Comparison of ENCODE assay signal across 8 mouse cellular contexts in the genomic region with DNA sequence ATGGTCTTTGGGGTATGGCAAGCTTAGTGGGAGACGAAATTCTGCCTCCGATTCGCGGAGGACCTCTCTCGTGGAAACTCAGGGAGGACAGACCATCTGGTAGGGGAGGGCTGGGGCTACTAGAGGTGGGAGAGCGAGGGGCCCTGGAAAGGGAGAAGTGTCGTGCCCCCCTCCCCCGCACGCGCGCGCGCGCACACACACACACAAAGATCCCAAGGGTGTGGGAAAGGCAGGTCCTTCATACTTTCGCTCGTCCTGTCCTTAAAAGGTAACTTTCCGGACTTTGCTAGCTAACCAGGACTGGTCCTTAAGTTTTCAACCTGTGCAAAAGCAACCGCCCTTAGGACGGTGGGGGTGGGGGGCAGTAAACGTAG.
DNase-seq lines count a peak whose midpoint lies in the region; ATAC-seq and TF ChIP-seq lines count a peak whose summit lies in the region.

No protein-coding gene starts in this region.

- ATAC-seq in liver, embryonic 13.5 days (ENCODE audit: low read depth): no peak
- peak; percentile 63 for ATAC-seq in stomach, postnatal 0 days (ENCODE audit: low FRiP score, low TSS enrichment)

- H3K4me3 ChIP-seq in layer of hippocampus, adult 2 months: peak overlapping the region; percentile 59
- peak overlapping the region; percentile 52 for H3K4me3 ChIP-seq in liver, embryonic 13.5 days (replicated peaks)
- peak overlapping the region; percentile 56 for H3K4me3 ChIP-seq in stomach, postnatal 0 days (ENCODE audit: low read depth, low read length)

- H3K36me3 ChIP-seq in liver, embryonic 13.5 days: no peaks in the 10 kb centered on the region
- no peaks in the 10 kb centered on the region for H3K36me3 ChIP-seq in stomach, postnatal 0 days (ENCODE audit: control insufficient read depth, insufficient read depth, low read length)

- no peak for DNase-seq in layer of hippocampus, adult 2 months (ENCODE audit: low spot score in 2 of 2)
- no peak for DNase-seq in layer of hippocampus, adult 9-10 months (ENCODE audit: low spot score)
- DNase-seq in embryo, embryonic 10 days (ENCODE audit: low spot score): peak; percentile 24
- DNase-seq in heart, postnatal 4 days: peak; percentile 14
- DNase-seq in liver, embryonic 13.5 days: no peak
- DNase-seq in stomach, postnatal 0 days (ENCODE audit: low spot score): peak; percentile 34
- DNase-seq in gastrocnemius, adult 18-20 months (ENCODE audit: low spot score): no peak
- no peak for DNase-seq in layer of hippocampus, postnatal 25 days (ENCODE audit: extremely low spot score in 1 of 2, low spot score in 1 of 2)

- H3K9me3 ChIP-seq in liver, embryonic 13.5 days (replicated peaks): no peaks in the 10 kb centered on the region; the same call in 1 of the 2 replicates
- no peaks in the 10 kb centered on the region for H3K9me3 ChIP-seq in stomach, postnatal 0 days (ENCODE audit: control insufficient read depth, low read length)

- H3K27me3 ChIP-seq in liver, embryonic 13.5 days: peaks cover 50% of the 10 kb centered on the region
- H3K27me3 ChIP-seq in stomach, postnatal 0 days (ENCODE audit: control insufficient read depth, insufficient read depth, low read length): peaks cover 4% of the 10 kb centered on the region; the same call in 1 of the 2 replicates

- H3K27ac ChIP-seq in layer of hippocampus, adult 2 months: no peak overlapping the region
- H3K27ac ChIP-seq in liver, embryonic 13.5 days: no peak overlapping the region
- H3K27ac ChIP-seq in stomach, postnatal 0 days (replicated peaks): no peak overlapping the region

- peak overlapping the region; percentile 74 for H3K4me2 ChIP-seq in liver, embryonic 13.5 days
- peak overlapping the region; percentile 99 for H3K4me2 ChIP-seq in stomach, postnatal 0 days (replicated peaks; ENCODE audit: low read depth)

- no peak overlapping the region for H3K9ac ChIP-seq in liver, embryonic 13.5 days
- H3K9ac ChIP-seq in stomach, postnatal 0 days (ENCODE audit: low read length): peak overlapping the region; percentile 31; the same call in 1 of the 2 replicates

- 0 out of 2 replicates have a peak, but pooled peaks cover 4% of the 10 kb centered on the region for H3K4me1 ChIP-seq in liver, embryonic 13.5 days (replicated peaks)
- H3K4me1 ChIP-seq in stomach, postnatal 0 days (replicated peaks; ENCODE audit: control insufficient read depth, insufficient read depth): no peaks in the 10 kb centered on the region

- 0% methylated on average over 20 of the region's 20 CpGs for WGBS in liver, embryonic 13.5 days (ENCODE audit: insufficient replicate concordance)
- WGBS in stomach, postnatal 0 days: under 1% methylated on average over 15 of the region's 20 CpGs

- TF ChIP-seq EP300 in stomach, postnatal 0 days (optimal IDR thresholded peaks at IDR 0.05): no peak

- TF ChIP-seq CTCF in layer of hippocampus, adult 2 months (conservative IDR thresholded peaks at IDR 0.05): no peak
- no peak for TF ChIP-seq CTCF in stomach, postnatal 0 days (IDR thresholded peaks at IDR 0.05; ENCODE audit: low read depth)

Comparison
In these comparisons a context has a peak if more than half of its experiments do, and no peak if none do; other contexts are left out.
1. DNase-seq: peak in embryo, embryonic 10 days (single experiment), heart, postnatal 4 days (single experiment) and stomach, postnatal 0 days (single experiment); none in layer of hippocampus, adult 2 months (0 of 2), layer of hippocampus, adult 9-10 months (single experiment), liver, embryonic 13.5 days (single experiment), gastrocnemius, adult 18-20 months (single experiment) and layer of hippocampus, postnatal 25 days (0 of 2).
2. Peak in every context shown above with its lines, with median percentiles within 50 percentile points of each other: H3K4me3 ChIP-seq.